ENCODE assay signal across 16 mouse cellular contexts in the genomic region with DNA sequence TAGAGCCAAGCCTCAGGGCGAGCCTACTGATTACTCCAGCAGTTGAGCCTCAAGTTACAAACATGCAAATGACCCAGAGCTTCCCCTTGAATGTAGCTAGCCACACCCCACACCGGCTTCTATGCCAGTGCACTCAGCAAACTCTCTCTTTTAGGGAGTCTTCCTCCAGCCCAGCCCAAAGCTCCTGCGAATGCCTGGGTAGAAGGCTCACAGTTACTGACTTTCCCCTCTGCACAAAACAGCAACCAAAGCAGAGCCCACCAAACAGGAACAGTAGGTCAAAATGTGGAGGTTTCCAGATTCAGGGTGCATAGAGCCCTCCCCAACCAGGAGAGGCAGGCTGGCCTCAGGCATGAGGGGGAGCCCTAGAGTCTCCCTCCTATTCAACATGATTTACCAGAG. TPM values are rescaled to one million over a fixed set of nuclear protein-coding genes. Genes with fewer than 3 reads are reported as not detected.
A peak's percentile ranks its signal among the peaks of the same experiment; 100 is the strongest.
DNase-seq lines count a peak whose midpoint lies in the region.
"Had no signal": no experiment of that assay in that cellular context is flagged by ENCODE, and none has a peak within 500 bp of the region (broad histone marks: within the 10 kb centered on the region; RNA-seq: fewer than 3 reads in every experiment).

No protein-coding gene starts in this region.

- no peaks in the 10 kb centered on the region for H3K36me3 ChIP-seq in embryonic facial prominence, embryonic 10.5 days (replicated peaks)
- H3K36me3 ChIP-seq: embryonic facial prominence, embryonic 13.5 days; heart, embryonic 10.5 days; hindbrain, embryonic 12.5 days had no signal

- H3K27ac ChIP-seq in embryonic facial prominence, embryonic 10.5 days (replicated peaks), result no peak overlapping the region; the same call in 1 of the 2 replicates
- H3K27ac ChIP-seq: embryonic facial prominence, embryonic 13.5 days; heart, embryonic 10.5 days; hindbrain, embryonic 12.5 days had no signal

- peak; percentile 7 to 33 for DNase-seq in adrenal gland, adult (ENCODE audit: inconsistent age in 2 of 2, low spot score in 1 of 2)
- DNase-seq in adrenal gland, postnatal 25 days, result no peak
- DNase-seq in right cerebral cortex, postnatal 25 days, result peak; percentile 2
- DNase-seq in right cerebral cortex, postnatal 4 days, result no peak
- DNase-seq in embryonic facial prominence, embryonic 10.5 days (ENCODE audit: low spot score), result peak; percentile 28
- peak; percentile 85 to 88 for DNase-seq in spleen, postnatal 36 days (ENCODE audit: low spot score in 2 of 2)
- no peak for DNase-seq in cerebellum, postnatal 10 days
- no peak for DNase-seq in left cerebral cortex, postnatal 36 days (ENCODE audit: low spot score in 2 of 2)
- DNase-seq: forebrain, postnatal 0 days; kidney, postnatal 10 days; thymus, postnatal 25 days had no signal

- no peaks in the 10 kb centered on the region for H3K9me3 ChIP-seq in embryonic facial prominence, embryonic 10.5 days
- H3K9me3 ChIP-seq: embryonic facial prominence, embryonic 13.5 days; heart, embryonic 10.5 days; hindbrain, embryonic 12.5 days had no signal

- intact Hi-C loops in left cerebral cortex, postnatal 36 days (cut with DNase I), result no loop called here

- WGBS in embryonic facial prominence, embryonic 10.5 days, result 13% methylated on average over 3 of the region's 3 CpGs

- peaks cover 24% of the 10 kb centered on the region for H3K4me1 ChIP-seq in embryonic facial prominence, embryonic 10.5 days

- no peaks in the 10 kb centered on the region for H3K27me3 ChIP-seq in embryonic facial prominence, embryonic 10.5 days (replicated peaks; ENCODE audit: low read depth, poor library complexity, severe bottlenecking)
- H3K27me3 ChIP-seq: embryonic facial prominence, embryonic 13.5 days; hindbrain, embryonic 12.5 days had no signal

- H3K4me3 ChIP-seq in embryonic facial prominence, embryonic 10.5 days, result no peak overlapping the region
- H3K4me3 ChIP-seq: embryonic facial prominence, embryonic 13.5 days; heart, embryonic 10.5 days; hindbrain, embryonic 12.5 days; myocyte had no signal

RNA-seq across cellular contexts. Expression of a gene that starts 12.0 kb away (rescaled TPM):
- total RNA-seq in adrenal gland, postnatal 25 days (2021), result 4.3 and 6.4 TPM in 2 replicates
- polyA plus RNA-seq in embryonic facial prominence, embryonic 10.5 days (2016; fragmentation: Nextera tagmentation; extraction: Ambion mirVana), result 1.8 and 2.1 TPM in 2 replicates
- 10 to 100 TPM; 14.0 to 15.1 TPM for total RNA-seq in left cerebral cortex, postnatal 36 days (2021)

RNA-seq across cellular contexts. Expression of a gene that starts 21.4 kb away (rescaled TPM):
- total RNA-seq in adrenal gland, postnatal 25 days (2021), result 15.5 and 16.3 TPM in 2 replicates
- polyA plus RNA-seq in embryonic facial prominence, embryonic 10.5 days (2016; fragmentation: Nextera tagmentation; extraction: Ambion mirVana), result 5.3 and 7.7 TPM in 2 replicates
- total RNA-seq in left cerebral cortex, postnatal 36 days (2021), result 1 to 10 TPM; 8.2 to 9.9 TPM

RNA-seq across cellular contexts. Expression of a gene that starts 57.5 kb away (rescaled TPM):
- total RNA-seq in adrenal gland, postnatal 25 days (2021), result not detected in 2 replicates
- polyA plus RNA-seq in embryonic facial prominence, embryonic 10.5 days (2016; fragmentation: Nextera tagmentation; extraction: Ambion mirVana), result 0.20 and 0.34 TPM in 2 replicates
- total RNA-seq in left cerebral cortex, postnatal 36 days (2021), result not detected
- total RNA-seq: left cerebral cortex, postnatal 14 days had no signal
- polyA plus RNA-seq: forebrain, postnatal 0 days; hindbrain, embryonic 12.5 days; myocyte had no signal

Comparison
In these comparisons a context has a peak if more than half of its experiments do, and no peak if none do; other contexts are left out.
1. DNase-seq: peak in adrenal gland, adult (2 of 2), right cerebral cortex, postnatal 25 days (single experiment), embryonic facial prominence, embryonic 10.5 days (single experiment) and spleen, postnatal 36 days (2 of 2); none in adrenal gland, postnatal 25 days (single experiment), right cerebral cortex, postnatal 4 days (single experiment), cerebellum, postnatal 10 days (0 of 2) and left cerebral cortex, postnatal 36 days (0 of 2).